Comparison of ENCODE assay signal across 1 mouse cellular context in genomic region chr13:55479008-55479407, GRCm38 (mm10).
TF ChIP-seq lines count a peak whose summit lies in the region.

No protein-coding gene starts in this region.

TF ChIP-seq in MEL, 35 proteins besides CTCF, POLR2A, EP300 and RAD21 (continued from another document):
- TF ChIP-seq ZKSCAN1 (IDR thresholded peaks at IDR 0.05; ENCODE audit: low read depth, low read length) (no peak), MAFK (IDR thresholded peaks at IDR 0.05; ENCODE audit: borderline replicate concordance, low read depth, low read length) (no peak), ZNF384 (IDR thresholded peaks at IDR 0.05; ENCODE audit: low read depth, low read length) (no peak), SMC3 (IDR thresholded peaks at IDR 0.05; ENCODE audit: low read depth, low read length) (no peak), BHLHE40 (IDR thresholded peaks at IDR 0.05; ENCODE audit: borderline replicate concordance, low read depth, low read length) (no peak)
